Mouse (Mus musculus) retina, embryonic 14.5 days (tissue): ENCODE results near the gene Gm3604.
"Not testable (repeated sequence)": the region's sequence is repeated elsewhere in the genome, so short reads cannot be mapped to it uniquely, and the experiment has no call there.

Experiments
- DNase-seq: peaks from one replicate; pipeline ENCODE4 v3.0.0-alpha.2; 2015; ENCODE audit warnings: low spot score

The Gm3604 gene

GRCm38 (mm10) chr13:62382952-62383351 lies at the start of gene Gm3604:
Gene Gm3604, minus strand, starts transcription at chr13:62383177.
- peak; percentile 20 for DNase-seq

GRCm38 (mm10) chr13:62399206-62399605 lies 16.2 kb upstream of the Gm3604 start:
- DNase-seq: not testable (repeated sequence)

GRCm38 (mm10) chr13:62390076-62390620 lies 7.2 kb upstream of the Gm3604 start:
- DNase-seq: not testable (repeated sequence)

GRCm38 (mm10) chr13:62331786-62332185 lies 51.2 kb downstream of the Gm3604 start:
- no peak for DNase-seq

- no peak for DNase-seq
These were observed 51.6 kb downstream of the Gm3604 start for GRCm38 (mm10) chr13:62331381-62331780.
